In the genomic region with DNA sequence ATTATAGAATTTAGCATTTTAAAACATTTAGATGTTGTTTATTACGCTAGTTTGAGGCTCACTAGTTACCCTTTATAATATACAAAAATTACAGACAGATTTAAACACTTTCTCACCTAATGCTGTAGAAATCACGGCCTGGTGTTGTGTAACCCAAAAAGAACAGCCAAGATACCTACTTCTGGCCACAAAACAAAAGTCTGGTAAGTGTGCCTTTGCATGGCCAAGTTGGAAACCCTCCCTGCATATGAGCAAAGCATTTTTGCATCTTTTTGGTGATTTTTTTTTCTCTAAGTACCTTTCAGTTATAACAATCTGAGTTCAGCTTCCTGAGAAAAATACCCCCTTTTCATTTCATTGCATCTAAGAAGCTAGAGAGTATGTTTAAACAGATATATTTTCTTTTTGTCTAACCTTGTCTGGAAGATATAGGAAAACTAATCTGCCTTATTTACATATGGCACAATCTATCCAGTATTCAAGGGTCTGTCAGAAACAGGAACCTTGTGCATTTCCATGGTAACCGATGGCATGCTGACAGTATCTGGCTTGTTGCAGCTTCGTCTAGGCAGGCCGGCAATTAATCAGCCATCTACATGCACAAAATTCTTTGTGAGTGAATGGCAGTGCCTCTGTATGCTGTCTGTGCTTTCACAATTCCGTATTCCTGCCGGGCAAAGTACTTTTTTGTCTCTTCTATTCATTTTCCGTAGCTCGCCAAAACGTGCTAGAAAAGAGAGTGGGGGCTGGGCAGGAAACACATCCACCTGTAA, we compare ENCODE assay signal across 8 mouse cellular contexts.
DNase-seq lines count a peak whose midpoint lies in the region; ATAC-seq lines count a peak whose summit lies in the region.

No protein-coding gene starts in this region.

- peak overlapping the region; percentile 24 for H3K4me2 ChIP-seq in hindbrain, embryonic 14.5 days (replicated peaks)
- no peak overlapping the region for H3K4me2 ChIP-seq in intestine, embryonic 15.5 days (replicated peaks)

- peak; percentile 58 for DNase-seq in heart, adult 11 months
- no peak for DNase-seq in heart, adult 18-20 months
- DNase-seq in embryonic facial prominence, embryonic 10.5 days (ENCODE audit: low spot score) = peak; percentile 25
- DNase-seq in hindbrain, embryonic 14.5 days (ENCODE audit: low spot score) = peak; percentile 71
- peak; percentile 37 for DNase-seq in neural tube, embryonic 10.5 days (ENCODE audit: extremely low spot score, low spot score)
- DNase-seq in adipocyte (ENCODE audit: low spot score) = no peak
- DNase-seq in kidney, adult 8-10 months = no peak

- H3K27ac ChIP-seq in embryonic facial prominence, embryonic 10.5 days (replicated peaks) = no peak overlapping the region; the same call in 1 of the 2 replicates
- peak overlapping the region; percentile 78 for H3K27ac ChIP-seq in hindbrain, embryonic 14.5 days
- H3K27ac ChIP-seq in intestine, embryonic 15.5 days = no peak overlapping the region

- H3K4me1 ChIP-seq in embryonic facial prominence, embryonic 10.5 days = 0 out of 2 replicates have a peak, but pooled peaks cover 6% of the 10 kb centered on the region
- H3K4me1 ChIP-seq in hindbrain, embryonic 14.5 days (replicated peaks; ENCODE audit: control insufficient read depth, insufficient read depth, low read length) = peaks cover 5% of the 10 kb centered on the region; the same call in 1 of the 2 replicates
- H3K4me1 ChIP-seq in intestine, embryonic 15.5 days (replicated peaks) = no peaks in the 10 kb centered on the region

- 67% methylated on average over 10 of the region's 10 CpGs for WGBS in embryonic facial prominence, embryonic 10.5 days
- 21% methylated on average over 10 of the region's 10 CpGs for WGBS in hindbrain, embryonic 14.5 days
- 58% methylated on average over 10 of the region's 10 CpGs for WGBS in intestine, embryonic 15.5 days

- H3K9me3 ChIP-seq in embryonic facial prominence, embryonic 10.5 days = no peaks in the 10 kb centered on the region
- no peaks in the 10 kb centered on the region for H3K9me3 ChIP-seq in hindbrain, embryonic 14.5 days (ENCODE audit: control insufficient read depth, low read length)
- H3K9me3 ChIP-seq in intestine, embryonic 15.5 days = no peaks in the 10 kb centered on the region

- H3K9ac ChIP-seq in hindbrain, embryonic 14.5 days = no peak overlapping the region
- H3K9ac ChIP-seq in intestine, embryonic 15.5 days = no peak overlapping the region

- no peaks in the 10 kb centered on the region for H3K36me3 ChIP-seq in embryonic facial prominence, embryonic 10.5 days (replicated peaks)
- no peaks in the 10 kb centered on the region for H3K36me3 ChIP-seq in hindbrain, embryonic 14.5 days (replicated peaks; ENCODE audit: control insufficient read depth, insufficient read depth)
- no peaks in the 10 kb centered on the region for H3K36me3 ChIP-seq in intestine, embryonic 15.5 days

- peak; percentile 82; the same call in 1 of the 2 replicates for ATAC-seq in hindbrain, embryonic 14.5 days (ENCODE audit: low FRiP score)
- ATAC-seq in intestine, embryonic 15.5 days = no peak

- no peak overlapping the region for H3K4me3 ChIP-seq in embryonic facial prominence, embryonic 10.5 days
- H3K4me3 ChIP-seq in hindbrain, embryonic 14.5 days (replicated peaks; ENCODE audit: low read length) = no peak overlapping the region
- no peak overlapping the region for H3K4me3 ChIP-seq in intestine, embryonic 15.5 days (replicated peaks)

- H3K27me3 ChIP-seq in embryonic facial prominence, embryonic 10.5 days (replicated peaks; ENCODE audit: low read depth, poor library complexity, severe bottlenecking) = no peaks in the 10 kb centered on the region
- no peaks in the 10 kb centered on the region for H3K27me3 ChIP-seq in hindbrain, embryonic 14.5 days (ENCODE audit: control insufficient read depth, insufficient read depth, low read length)
- no peaks in the 10 kb centered on the region for H3K27me3 ChIP-seq in intestine, embryonic 15.5 days (replicated peaks)

Comparison
In these comparisons a context has a peak if more than half of its experiments do, and no peak if none do; other contexts are left out.
1. DNase-seq: peak in heart, adult 11 months (single experiment), embryonic facial prominence, embryonic 10.5 days (single experiment), hindbrain, embryonic 14.5 days (single experiment) and neural tube, embryonic 10.5 days (single experiment); none in heart, adult 18-20 months (0 of 2), adipocyte (single experiment) and kidney, adult 8-10 months (0 of 2).